Mouse (Mus musculus) midbrain, embryonic 13.5 days (tissue): ENCODE results near the gene Srf. TPM values are rescaled to one million over a fixed set of nuclear protein-coding genes. Genes with fewer than 3 reads are reported as not detected.
A peak's percentile ranks its signal among the peaks of the same experiment; 100 is the strongest.

Experiments used
- ATAC-seq: fragments of 200-750 bp; cut with Nextera tagmentation; 2 replicates; pipeline ENCODE4 v1.8.0; 2017; ENCODE audit warnings: mild to moderate bottlenecking, moderate TSS enrichment, moderate library complexity
- H3K27ac ChIP-seq: fragments of 300-500 bp; sonication (generic); 2 replicates; pipeline ENCODE4 v1.5.1; 2015; ENCODE audit warnings: inconsistent platforms, mild to moderate bottlenecking, moderate library complexity
- H3K27me3 ChIP-seq: fragments of 300-500 bp; sonication (generic); 2 replicates; pipeline ENCODE4 v1.6.1; 2015; ENCODE audit warnings: mild to moderate bottlenecking, inconsistent platforms
- H3K36me3 ChIP-seq: fragments of 300-500 bp; sonication (generic); 2 replicates; pipeline ENCODE4 v1.6.1; 2015; ENCODE audit warnings: mild to moderate bottlenecking, inconsistent platforms
- H3K4me1 ChIP-seq: fragments of 300-500 bp; sonication (generic); replicated peaks from 2 replicates; pipeline ENCODE4 v1.6.1; 2015; ENCODE audit warnings: inconsistent platforms
- H3K4me2 ChIP-seq: fragments of 300-500 bp; sonication (generic); replicated peaks from 2 replicates; pipeline ENCODE4 v1.6.1; 2015; ENCODE audit warnings: moderate library complexity, mild to moderate bottlenecking, inconsistent platforms
- H3K4me3 ChIP-seq: fragments of 300-500 bp; sonication (generic); replicated peaks from 2 replicates; pipeline ENCODE4 v1.5.1; 2015; ENCODE audit warnings: mild to moderate bottlenecking, inconsistent platforms
- H3K9ac ChIP-seq: fragments of 300-500 bp; sonication (generic); replicated peaks from 2 replicates; pipeline ENCODE4 v1.6.1; 2015; ENCODE audit warnings: mild to moderate bottlenecking, inconsistent platforms
- H3K9me3 ChIP-seq: fragments of 300-500 bp; sonication (generic); 2 replicates; pipeline ENCODE4 v1.6.1; 2016; ENCODE audit warnings: mild to moderate bottlenecking, inconsistent platforms
- WGBS: fragments of 180-500 bp; shearing (Covaris S2); methylation state at CpG from one replicate; pipeline ENCODE4 v1.1.7; 2015; 5-methylcytosine and 5-hydroxymethylcytosine counted together
- polyA plus RNA-seq: library from polyadenylated mRNA; unstranded; fragments of >200 nt; fragmentation: Nextera tagmentation; extraction: Ambion mirVana; gene quantifications from 2 replicates; pipeline ENCODE4 v1.2.1, GENCODE M21; 2015

The Srf gene
- 4.1 and 6.0 TPM in 2 replicates for polyA plus RNA-seq

DNA sequence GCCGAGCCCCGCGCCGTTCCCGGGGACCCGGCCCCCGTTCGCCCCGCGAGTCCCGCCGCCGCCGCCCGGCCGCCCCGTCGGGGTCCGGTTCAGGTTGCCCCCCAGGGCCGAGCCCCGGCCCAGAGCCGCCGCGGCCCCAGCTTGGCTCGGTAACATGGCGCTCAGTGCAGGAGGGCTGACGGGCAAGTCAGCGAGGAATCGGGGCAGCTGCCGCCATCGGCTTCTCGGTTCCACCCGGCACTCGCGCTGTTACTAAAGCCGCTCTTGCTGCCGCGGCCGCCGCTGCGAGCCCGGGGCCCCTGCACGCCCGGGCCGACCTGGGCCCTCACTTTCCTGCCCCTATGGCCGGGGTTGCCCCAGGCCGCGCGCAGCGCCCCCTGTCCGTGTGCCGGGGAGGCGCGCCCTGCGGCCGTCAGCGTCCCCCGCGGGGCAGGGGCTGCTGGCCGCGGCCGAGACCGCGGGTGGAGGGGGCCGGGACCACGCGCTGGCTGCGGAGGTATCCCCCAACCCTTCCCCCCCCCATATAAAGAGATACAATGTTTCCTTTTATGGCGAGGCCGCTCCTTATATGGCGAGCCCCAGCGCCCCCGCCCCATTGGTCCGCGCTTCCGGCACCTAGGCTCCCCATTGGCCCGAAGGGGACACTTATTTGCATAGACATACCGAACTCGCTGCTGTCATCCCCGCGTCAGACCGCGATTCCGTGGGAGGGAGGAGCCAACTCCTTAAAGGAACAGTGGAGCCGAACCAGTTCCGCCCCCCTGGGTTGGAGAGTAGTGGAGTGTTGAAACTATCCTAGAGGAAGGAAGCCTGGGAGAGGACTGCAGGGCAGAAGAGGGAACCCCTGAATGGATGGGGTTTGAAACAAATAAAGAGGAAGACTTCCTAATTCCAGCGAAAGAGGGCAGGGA lies at the start of gene Srf:
Srf (minus strand) TSS at position 503 of the 911 bp plus-strand sequence.
- Histone ChIP-seq H3K27me3 (no peaks in the 10 kb centered on the region), H3K9me3 (no peaks in the 10 kb centered on the region), H3K27ac (peak within 1 kb of the TSS; percentile 94), H3K36me3 (peaks cover 15% of the 10 kb centered on the region), H3K4me3 (peak within 1 kb of the TSS; percentile 98), H3K4me1 (peaks cover 41% of the 10 kb centered on the region), H3K4me2 (peak within 1 kb of the TSS; percentile 94), H3K9ac (peak within 1 kb of the TSS; percentile 99)
- ATAC-seq = peak; percentile 92
- WGBS = 1% methylated on average over 77 of the region's 87 CpGs

DNA sequence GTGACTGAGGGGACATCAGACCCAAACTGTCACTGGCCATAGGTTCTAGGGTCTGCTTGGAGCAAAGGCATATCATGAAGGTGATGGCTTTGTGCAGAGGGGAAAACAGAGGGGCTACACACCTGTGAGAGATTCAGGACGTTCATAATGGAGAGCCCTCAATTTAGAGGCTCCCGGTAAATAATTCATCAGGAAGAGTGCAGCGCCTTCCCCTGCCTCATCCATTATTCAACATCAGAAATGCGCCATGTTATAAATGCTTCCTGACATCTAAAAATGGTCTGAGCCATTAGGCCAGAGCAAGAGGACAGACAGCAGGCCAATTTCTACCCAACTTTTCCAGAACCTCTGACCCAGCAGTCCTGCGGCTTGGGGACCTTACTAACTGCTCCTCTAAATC lies 49.2 kb upstream of the Srf start:
- ATAC-seq = peak; percentile 19; the same call in 1 of the 2 replicates
- H3K36me3 ChIP-seq = no peaks in the 10 kb centered on the region
- peaks cover 26% of the 10 kb centered on the region for H3K4me1 ChIP-seq
- no peak overlapping the region for H3K9ac ChIP-seq
- H3K4me3 ChIP-seq = no peak overlapping the region
- no peaks in the 10 kb centered on the region for H3K27me3 ChIP-seq
- no peaks in the 10 kb centered on the region for H3K9me3 ChIP-seq
- no peak overlapping the region for H3K4me2 ChIP-seq
- H3K27ac ChIP-seq = peak overlapping the region; percentile 65
- WGBS = 50% methylated on average over 5 of the region's 5 CpGs

DNA sequence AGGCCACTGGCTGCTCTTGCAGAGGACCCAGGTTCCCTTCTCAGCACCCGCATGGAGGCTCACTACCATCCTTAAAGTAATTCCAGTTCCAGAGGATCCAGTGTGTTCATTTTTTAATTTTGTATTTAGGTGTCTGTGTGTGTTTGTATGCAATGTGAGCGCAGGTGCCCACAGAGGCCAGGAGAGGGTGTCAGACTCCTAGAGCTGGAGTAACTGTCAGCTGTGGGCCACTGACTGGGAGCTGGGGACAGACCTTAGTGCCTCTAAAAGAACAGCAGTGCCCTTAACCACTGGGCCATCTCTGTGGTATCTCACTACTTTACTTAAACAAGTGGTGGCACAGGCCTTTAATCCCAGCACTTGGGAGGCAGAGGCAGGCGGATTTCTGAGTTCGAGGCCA lies 47.3 kb upstream of the Srf start:
- 100% methylated on average over 4 of the region's 4 CpGs for WGBS
- no peaks in the 10 kb centered on the region for H3K36me3 ChIP-seq
- no peak for ATAC-seq
- no peak overlapping the region for H3K4me3 ChIP-seq
- H3K4me2 ChIP-seq = no peak overlapping the region
- no peak overlapping the region for H3K9ac ChIP-seq
- no peak overlapping the region for H3K27ac ChIP-seq
- H3K9me3 ChIP-seq = no peaks in the 10 kb centered on the region
- peaks cover 24% of the 10 kb centered on the region for H3K4me1 ChIP-seq
- no peaks in the 10 kb centered on the region for H3K27me3 ChIP-seq

DNA sequence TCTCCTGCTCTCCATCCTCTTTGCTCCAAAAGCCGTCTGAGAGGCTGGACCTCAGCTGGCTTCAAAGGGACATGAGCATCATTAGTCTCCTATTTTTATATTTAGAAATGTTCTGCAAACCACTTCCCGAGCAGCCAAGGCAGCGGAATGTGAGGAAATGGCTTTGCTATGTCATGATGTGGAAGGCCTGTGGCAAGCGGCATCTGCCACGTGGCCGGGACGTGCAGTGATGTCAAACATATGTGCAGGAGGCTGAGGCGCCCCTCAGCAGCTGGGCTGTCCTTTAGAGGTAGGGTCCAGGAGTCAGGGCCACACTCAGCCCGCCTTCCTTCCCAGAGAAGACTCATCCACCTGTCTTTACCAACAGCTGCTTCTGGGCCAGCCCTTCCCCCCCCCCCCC lies 46.2 kb upstream of the Srf start:
- no peak for ATAC-seq
- H3K27ac ChIP-seq = no peak overlapping the region
- 83% methylated on average over 9 of the region's 9 CpGs for WGBS

GRCm38 (mm10) chr17:46600569-46600968 lies 44.6 kb upstream of the Srf start:
- no peak overlapping the region for H3K9ac ChIP-seq
- H3K4me3 ChIP-seq = no peak overlapping the region
- WGBS = 92% methylated on average over 2 of the region's 2 CpGs
- ATAC-seq = no peak
- no peaks in the 10 kb centered on the region for H3K27me3 ChIP-seq
- H3K4me2 ChIP-seq = no peak overlapping the region
- H3K4me1 ChIP-seq = peaks cover 19% of the 10 kb centered on the region
- 0 out of 2 replicates have a peak, but pooled peaks cover 6% of the 10 kb centered on the region for H3K36me3 ChIP-seq
- H3K9me3 ChIP-seq = no peaks in the 10 kb centered on the region
- H3K27ac ChIP-seq = no peak overlapping the region

More for the DNA sequence above, 46.2 kb upstream of the Srf start:
- H3K9ac ChIP-seq = no peak overlapping the region
- H3K4me2 ChIP-seq = no peak overlapping the region
- no peaks in the 10 kb centered on the region for H3K36me3 ChIP-seq
- H3K9me3 ChIP-seq = no peaks in the 10 kb centered on the region
- H3K4me3 ChIP-seq = no peak overlapping the region
- H3K4me1 ChIP-seq = peaks cover 25% of the 10 kb centered on the region
- H3K27me3 ChIP-seq = no peaks in the 10 kb centered on the region

DNA sequence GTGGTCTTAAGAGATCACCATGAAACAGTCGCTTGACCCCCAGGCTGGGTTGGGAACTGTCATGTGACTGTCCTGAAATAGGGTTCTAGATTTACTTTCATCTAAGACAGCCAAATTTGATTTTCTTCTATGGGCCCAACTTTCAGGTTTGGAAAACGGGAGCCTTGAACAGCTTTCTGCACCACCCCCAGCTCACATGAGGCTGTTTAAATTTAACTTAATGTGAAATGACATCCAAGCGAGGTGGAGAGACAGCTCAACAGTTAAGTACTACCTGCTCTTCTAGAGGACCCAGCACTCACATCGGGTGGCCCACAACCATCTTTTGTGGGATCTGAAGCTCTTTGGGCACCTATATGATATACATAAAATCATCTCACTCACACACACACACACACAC lies 43.0 kb upstream of the Srf start:
- H3K27me3 ChIP-seq = no peaks in the 10 kb centered on the region
- H3K4me1 ChIP-seq = peaks cover 18% of the 10 kb centered on the region
- H3K4me3 ChIP-seq = no peak overlapping the region
- WGBS = 83% methylated on average over 4 of the region's 4 CpGs
- ATAC-seq = no peak
- H3K9ac ChIP-seq = no peak overlapping the region
- no peak overlapping the region for H3K27ac ChIP-seq
- H3K4me2 ChIP-seq = no peak overlapping the region
- no peaks in the 10 kb centered on the region for H3K9me3 ChIP-seq
- H3K36me3 ChIP-seq = 0 out of 2 replicates have a peak, but pooled peaks cover 6% of the 10 kb centered on the region

GRCm38 (mm10) chr17:46597956-46598355 lies 42.0 kb upstream of the Srf start:
- Histone ChIP-seq H3K4me2 (no peak overlapping the region), H3K9ac (no peak overlapping the region), H3K9me3 (no peaks in the 10 kb centered on the region), H3K4me3 (no peak overlapping the region), H3K4me1 (peaks cover 18% of the 10 kb centered on the region), H3K36me3 (0 out of 2 replicates have a peak, but pooled peaks cover 6% of the 10 kb centered on the region), H3K27ac (no peak overlapping the region), H3K27me3 (no peaks in the 10 kb centered on the region)
- no peak for ATAC-seq
- 93% methylated on average over 11 of the region's 11 CpGs for WGBS

GRCm38 (mm10) chr17:46595336-46595735 lies 39.4 kb upstream of the Srf start:
- Histone ChIP-seq H3K4me2 (no peak overlapping the region), H3K4me3 (no peak overlapping the region), H3K36me3 (peaks cover 16% of the 10 kb centered on the region), H3K9ac (no peak overlapping the region), H3K4me1 (peaks cover 18% of the 10 kb centered on the region), H3K27ac (no peak overlapping the region), H3K9me3 (no peaks in the 10 kb centered on the region), H3K27me3 (no peaks in the 10 kb centered on the region)
- WGBS = 85% methylated on average over 6 of the region's 6 CpGs
- no peak for ATAC-seq

DNA sequence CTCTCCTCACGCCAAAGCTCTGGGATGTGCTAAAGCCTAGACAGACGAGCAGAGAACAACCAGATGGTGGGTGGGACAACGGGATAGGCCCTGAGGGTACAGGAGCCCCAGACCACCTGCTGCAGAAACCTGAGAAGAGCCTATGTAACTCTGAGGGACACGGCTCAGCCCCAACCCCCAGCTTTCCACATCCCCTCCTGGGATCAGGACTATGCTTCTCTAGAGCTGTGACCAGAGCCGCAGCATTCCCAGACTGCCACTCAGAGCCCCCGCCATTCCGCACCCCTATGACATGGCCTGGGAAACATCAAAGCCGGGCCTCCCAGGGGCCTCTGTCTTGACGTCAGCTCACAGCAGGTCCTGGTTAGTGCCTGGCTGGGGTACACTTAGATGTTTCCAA lies 38.6 kb upstream of the Srf start:
- Histone ChIP-seq H3K27me3 (no peaks in the 10 kb centered on the region), H3K36me3 (peaks cover 23% of the 10 kb centered on the region), H3K4me3 (no peak overlapping the region), H3K4me2 (no peak overlapping the region), H3K27ac (no peak overlapping the region), H3K4me1 (peaks cover 18% of the 10 kb centered on the region), H3K9me3 (no peaks in the 10 kb centered on the region), H3K9ac (no peak overlapping the region)
- 60% methylated on average over 9 of the region's 9 CpGs for WGBS
- no peak for ATAC-seq

- 93% methylated on average over 4 of the region's 4 CpGs for WGBS
- H3K36me3 ChIP-seq = peaks cover 38% of the 10 kb centered on the region
- no peak for ATAC-seq
These were observed 37.1 kb upstream of the Srf start for GRCm38 (mm10) chr17:46593124-46593523.

GRCm38 (mm10) chr17:46591406-46591805 lies 35.4 kb upstream of the Srf start:
- Histone ChIP-seq H3K4me1 (peaks cover 12% of the 10 kb centered on the region), H3K36me3 (peaks cover 42% of the 10 kb centered on the region), H3K4me3 (no peak overlapping the region), H3K9ac (no peak overlapping the region), H3K27ac (no peak overlapping the region), H3K4me2 (no peak overlapping the region), H3K27me3 (no peaks in the 10 kb centered on the region), H3K9me3 (no peaks in the 10 kb centered on the region)
- WGBS = 80% methylated on average over 19 of the region's 19 CpGs
- no peak for ATAC-seq

More at GRCm38 (mm10) chr17:46593124-46593523, 37.1 kb upstream of the Srf start:
- Histone ChIP-seq H3K4me2 (no peak overlapping the region), H3K27ac (no peak overlapping the region), H3K4me1 (peaks cover 12% of the 10 kb centered on the region), H3K9me3 (no peaks in the 10 kb centered on the region), H3K9ac (no peak overlapping the region), H3K27me3 (no peaks in the 10 kb centered on the region), H3K4me3 (no peak overlapping the region)

GRCm38 (mm10) chr17:46590439-46590838 lies 34.5 kb upstream of the Srf start:
- WGBS = 93% methylated on average over 7 of the region's 7 CpGs
- H3K9me3 ChIP-seq = no peaks in the 10 kb centered on the region
- H3K27me3 ChIP-seq = no peaks in the 10 kb centered on the region
- peaks cover 52% of the 10 kb centered on the region for H3K36me3 ChIP-seq
- H3K27ac ChIP-seq = no peak overlapping the region
- H3K4me1 ChIP-seq = peaks cover 10% of the 10 kb centered on the region
- H3K4me2 ChIP-seq = no peak overlapping the region
- H3K9ac ChIP-seq = no peak overlapping the region
- no peak overlapping the region for H3K4me3 ChIP-seq
- no peak for ATAC-seq
